Mouse (Mus musculus) liver, postnatal 0 days (tissue): Measurements from ENCODE around the gene Pcnx3. TPM values are rescaled to one million over a fixed set of nuclear protein-coding genes. Genes with fewer than 3 reads are reported as not detected.

Experiments
- ATAC-seq: fragments of 200-750 bp; cut with Nextera tagmentation; 2 replicates; pipeline ENCODE4 v1.8.0; 2017; ENCODE audit warnings: mild to moderate bottlenecking, moderate library complexity
- DNase-seq: peaks from one replicate; pipeline ENCODE4 v3.0.0-alpha.2; 2016
- H3K27ac ChIP-seq: fragments of 300-500 bp; sonication (generic); 2 replicates; pipeline ENCODE4 v1.5.1; 2014; ENCODE audit warnings: antibody characterized with exemption, moderate library complexity, mild to moderate bottlenecking, low read depth
- H3K27me3 ChIP-seq: fragments of 300-500 bp; sonication (generic); 2 replicates; pipeline ENCODE4 v1.6.1; 2014; ENCODE audit warnings: low read length, control low read depth, mixed read lengths; ENCODE audit not compliant: insufficient read depth
- H3K36me3 ChIP-seq: fragments of 300-500 bp; sonication (generic); replicated peaks from 2 replicates; pipeline ENCODE4 v1.6.1; 2014; ENCODE audit warnings: mild to moderate bottlenecking, control low read depth, low read length, moderate library complexity, mixed read lengths; ENCODE audit not compliant: insufficient read depth
- H3K4me1 ChIP-seq: fragments of 300-500 bp; sonication (generic); 2 replicates; pipeline ENCODE4 v1.6.1; 2014; ENCODE audit warnings: antibody characterized with exemption, mild to moderate bottlenecking, control low read depth; ENCODE audit not compliant: insufficient read depth
- H3K4me2 ChIP-seq: fragments of 300-500 bp; sonication (generic); 2 replicates; pipeline ENCODE4 v1.6.1; 2014; ENCODE audit warnings: low read depth, mild to moderate bottlenecking, low read length, moderate library complexity, mixed read lengths
- H3K4me3 ChIP-seq: fragments of 300-500 bp; sonication (generic); 2 replicates; pipeline ENCODE4 v1.5.1; 2014; ENCODE audit warnings: low read depth, low read length
- H3K9ac ChIP-seq: fragments of 300-500 bp; sonication (generic); replicated peaks from 2 replicates; pipeline ENCODE4 v1.6.1; 2014; ENCODE audit warnings: mild to moderate bottlenecking, moderate library complexity
- H3K9me3 ChIP-seq: fragments of 300-500 bp; sonication (generic); 2 replicates; pipeline ENCODE4 v1.6.1; 2016; ENCODE audit warnings: mild to moderate bottlenecking, control low read depth, low read length, mixed read lengths
- CTCF ChIP-seq: sonication (generic); IDR thresholded peaks from 2 replicates; pipeline ENCODE4 v1.5.1; 2016; ENCODE audit warnings: antibody characterized with exemption, low read depth
- EP300 ChIP-seq: IDR thresholded peaks from 2 replicates; pipeline ENCODE4 v1.6.1; 2016; ENCODE audit warnings: antibody characterized with exemption, low read depth, mild to moderate bottlenecking
- whole genome bisulfite sequencing: fragments of 180-500 bp; shearing (Covaris S2); extraction: QIAGEN DNeasy Blood & Tissue Kit; methylation state at CpG from one replicate; pipeline ENCODE4 v1.1.7; 2014; ENCODE audit not compliant: insufficient replicate concordance; 5-methylcytosine and 5-hydroxymethylcytosine counted together
- polyA plus RNA-seq: library from polyadenylated mRNA; unstranded; fragments of >200 nt; fragmentation: Nextera tagmentation; extraction: Ambion mirVana; gene quantifications from 2 replicates; pipeline ENCODE4 v1.2.1, GENCODE M21; 2015

The Pcnx3 gene
- 5.2 and 5.6 TPM in 2 replicates for polyA plus RNA-seq

DNA sequence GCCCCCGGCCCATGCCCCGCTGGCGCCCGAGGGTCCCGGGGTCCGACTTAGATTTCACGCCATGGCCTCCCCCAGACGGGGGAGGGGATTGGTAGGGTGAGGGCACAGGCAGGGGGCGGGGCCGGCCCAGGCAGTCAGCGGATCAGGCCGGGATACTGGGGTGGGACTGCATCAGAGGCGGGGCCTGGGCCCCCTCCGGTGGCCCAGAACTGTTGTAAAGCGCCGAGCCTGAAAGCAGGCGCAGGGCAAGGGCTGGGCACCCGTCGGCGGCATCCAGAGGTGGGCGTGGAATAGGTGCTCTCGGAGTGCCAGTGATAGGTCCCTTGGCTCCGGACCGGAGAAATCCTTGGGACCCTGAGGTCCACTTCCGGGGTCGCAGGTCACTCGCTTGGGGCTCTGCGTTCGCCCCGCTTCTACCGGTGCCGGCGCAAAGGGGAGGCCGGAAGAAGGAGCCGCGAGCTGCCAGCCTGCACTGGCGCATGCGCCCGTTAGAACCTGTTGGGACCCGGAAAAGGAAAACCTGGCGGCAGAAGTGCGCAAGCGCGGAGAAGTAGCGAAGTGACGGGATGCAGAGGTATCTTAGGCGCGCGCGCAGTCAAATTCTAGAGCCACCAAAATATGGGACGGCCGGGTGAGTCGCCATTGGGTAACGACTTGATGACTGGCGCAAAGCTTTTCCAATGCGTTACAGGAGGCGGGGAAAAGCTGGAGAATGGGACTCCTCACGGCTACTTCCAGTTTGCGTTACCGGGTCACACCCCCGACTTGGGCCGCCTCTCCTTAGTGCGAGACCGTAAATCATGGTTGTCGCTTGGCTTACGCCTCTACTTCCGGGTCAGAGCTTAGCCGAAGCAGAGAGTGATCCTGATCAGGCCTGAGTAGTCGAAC is at the start of gene Pcnx3, which contains the start of gene Map3k11:
Gene Pcnx3, minus strand, starts transcription at position 709 of the 888 bp plus-strand sequence.
Gene Map3k11, plus strand, starts transcription at position 543 of the 888 bp plus-strand sequence.
- H3K4me3 ChIP-seq = peak within 1 kb of the TSS; percentile 91
- no peaks in the 10 kb centered on the region for H3K9me3 ChIP-seq
- WGBS = under 1% methylated on average over 69 of the region's 69 CpGs
- H3K4me2 ChIP-seq = peak within 1 kb of the TSS; percentile 100
- H3K4me1 ChIP-seq = peaks cover 41% of the 10 kb centered on the region
- TF ChIP-seq CTCF = peak; percentile 33; the same call in 1 of the 2 replicates
- peak; percentile 47; the same call in 1 of the 2 replicates for TF ChIP-seq EP300
- H3K27ac ChIP-seq = peak within 1 kb of the TSS; percentile 97
- H3K36me3 ChIP-seq = peaks cover 26% of the 10 kb centered on the region
- H3K27me3 ChIP-seq = no peaks in the 10 kb centered on the region
- ATAC-seq = peak; percentile 88
- DNase-seq = peak; percentile 94
- H3K9ac ChIP-seq = peak within 1 kb of the TSS; percentile 76

DNA sequence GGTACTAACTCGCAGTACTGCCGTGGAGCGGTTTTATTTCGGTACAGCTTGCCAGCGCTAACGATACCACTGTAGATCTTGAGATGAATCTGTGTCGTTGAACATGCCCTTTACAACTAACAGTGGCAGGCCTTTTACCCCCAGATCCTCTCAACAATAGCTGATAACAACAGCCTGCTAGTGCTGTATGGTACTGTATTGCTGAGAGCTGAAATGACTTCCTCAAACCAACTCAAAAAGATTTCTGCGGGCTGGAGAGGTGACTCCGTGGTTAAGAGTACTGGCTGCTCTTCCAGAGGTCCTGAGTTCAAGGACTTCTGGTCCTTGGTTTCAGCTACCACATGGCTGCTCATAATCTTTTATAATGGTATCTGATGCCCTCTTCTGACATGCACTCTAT is 45.6 kb upstream of the Pcnx3 start:
- no peak for TF ChIP-seq EP300
- TF ChIP-seq CTCF = no peak
- no peaks in the 10 kb centered on the region for H3K9me3 ChIP-seq
- 65% methylated on average over 9 of the region's 9 CpGs for WGBS
- DNase-seq = no peak
- H3K9ac ChIP-seq = no peak overlapping the region
- no peak for ATAC-seq
- peaks cover 20% of the 10 kb centered on the region for H3K4me1 ChIP-seq
- peaks cover 8% of the 10 kb centered on the region for H3K27me3 ChIP-seq
- no peak overlapping the region for H3K27ac ChIP-seq
- H3K36me3 ChIP-seq = no peaks in the 10 kb centered on the region; the same call in 1 of the 2 replicates
- no peak overlapping the region for H3K4me2 ChIP-seq
- H3K4me3 ChIP-seq = no peak overlapping the region

DNA sequence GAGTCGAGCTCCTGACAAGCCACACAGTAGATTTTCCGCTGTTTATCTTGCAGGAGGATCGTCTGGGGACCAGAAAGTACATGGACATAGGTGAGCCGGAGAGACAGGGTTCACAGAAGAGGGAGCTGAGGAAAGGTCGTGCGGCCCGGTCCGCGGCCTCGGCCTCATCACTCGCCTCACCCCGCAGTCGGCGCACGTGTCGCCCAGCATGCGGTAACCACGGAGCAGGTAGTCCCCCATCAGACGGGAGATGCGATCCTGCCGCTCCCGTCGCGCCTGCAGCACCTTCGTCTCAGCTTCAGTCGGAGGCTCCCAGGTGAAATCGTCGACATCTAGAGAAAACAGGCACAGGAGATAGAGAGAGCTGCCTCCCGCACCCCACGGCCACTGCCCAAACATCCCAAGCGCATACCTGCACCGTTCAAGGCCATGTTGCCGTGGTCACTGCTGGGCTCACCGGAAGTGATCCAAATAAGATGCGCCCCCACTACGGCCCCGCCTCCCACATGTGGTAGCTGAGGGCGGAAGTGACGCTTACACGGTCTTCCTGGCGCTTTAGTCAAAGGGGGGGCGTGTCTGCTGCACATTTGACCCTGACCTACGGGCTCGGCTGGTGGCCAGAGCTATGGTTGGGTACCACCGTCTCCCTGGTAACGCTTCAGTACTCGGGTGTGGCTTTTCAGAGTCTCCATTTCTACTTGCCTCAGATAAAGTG is 42.7 kb upstream of the Pcnx3 start:
- Histone ChIP-seq H3K4me2 (peak overlapping the region; percentile 95), H3K27me3 (peaks cover 1% of the 10 kb centered on the region; the same call in 1 of the 2 replicates), H3K9me3 (no peaks in the 10 kb centered on the region), H3K9ac (peak overlapping the region; percentile 67), H3K36me3 (no peaks in the 10 kb centered on the region; the same call in 1 of the 2 replicates), H3K4me1 (peaks cover 40% of the 10 kb centered on the region), H3K27ac (0 out of 2 replicates have a peak overlapping the region, but pooled peaks have one; percentile 5), H3K4me3 (peak overlapping the region; percentile 62)
- under 1% methylated on average over 47 of the region's 47 CpGs for WGBS
- ATAC-seq = peak; percentile 80
- TF ChIP-seq EP300 (peak; percentile 36; the same call in 1 of the 2 replicates), CTCF (no peak)
- DNase-seq = peak; percentile 93

DNA sequence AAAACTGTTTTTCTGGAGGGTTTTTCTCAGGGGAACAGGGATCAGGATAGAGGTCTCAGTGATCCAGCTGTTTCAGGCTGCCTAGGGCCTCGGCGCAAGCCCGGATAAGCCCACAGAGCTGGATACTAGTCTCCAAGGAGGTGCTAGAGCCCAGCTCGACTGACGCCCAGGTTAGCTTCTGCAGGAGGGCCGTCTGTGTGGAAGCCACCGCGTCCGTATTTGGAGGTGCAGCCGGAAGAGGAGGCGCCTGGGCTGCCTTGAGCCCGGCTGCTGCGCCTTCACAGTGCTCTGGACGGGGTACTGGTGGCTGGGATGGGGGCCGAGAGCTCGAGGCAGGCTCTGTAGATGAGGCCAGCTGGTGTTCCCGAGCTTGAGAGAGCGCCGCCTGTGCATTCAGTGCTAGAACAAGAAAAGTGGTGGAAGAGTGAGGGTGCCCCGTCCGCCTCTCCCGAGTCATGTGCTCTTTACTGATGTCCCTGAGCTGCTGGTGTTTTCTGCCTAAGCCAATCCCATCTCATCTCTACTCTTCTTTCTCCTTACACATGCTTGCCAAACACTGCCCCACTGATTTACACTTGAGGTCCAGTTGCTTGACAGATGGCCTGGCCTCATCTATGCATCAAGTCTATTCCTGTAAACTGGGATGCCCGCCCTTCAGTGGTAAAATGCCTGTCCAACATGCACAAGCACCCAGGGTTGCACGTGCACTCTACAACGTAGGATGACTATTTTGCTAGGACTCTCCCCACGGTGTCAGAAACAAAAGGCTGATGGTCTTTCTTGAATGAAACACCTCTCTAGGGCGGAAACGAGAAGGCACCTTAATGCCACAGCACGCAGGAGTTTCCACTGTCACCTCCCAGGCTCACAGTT is 41.8 kb upstream of the Pcnx3 start:
- H3K4me1 ChIP-seq = peaks cover 40% of the 10 kb centered on the region
- peak overlapping the region; percentile 67 for H3K9ac ChIP-seq
- H3K9me3 ChIP-seq = no peaks in the 10 kb centered on the region
- H3K4me2 ChIP-seq = peak overlapping the region; percentile 95
- no peaks in the 10 kb centered on the region; the same call in 1 of the 2 replicates for H3K36me3 ChIP-seq
- peak overlapping the region; percentile 62 for H3K4me3 ChIP-seq
- 75% methylated on average over 29 of the region's 29 CpGs for WGBS
- ATAC-seq (no peak), DNase-seq (no peak)
- no peaks in the 10 kb centered on the region for H3K27me3 ChIP-seq
- H3K27ac ChIP-seq = no peak overlapping the region
- TF ChIP-seq EP300 (no peak), CTCF (no peak)

DNA sequence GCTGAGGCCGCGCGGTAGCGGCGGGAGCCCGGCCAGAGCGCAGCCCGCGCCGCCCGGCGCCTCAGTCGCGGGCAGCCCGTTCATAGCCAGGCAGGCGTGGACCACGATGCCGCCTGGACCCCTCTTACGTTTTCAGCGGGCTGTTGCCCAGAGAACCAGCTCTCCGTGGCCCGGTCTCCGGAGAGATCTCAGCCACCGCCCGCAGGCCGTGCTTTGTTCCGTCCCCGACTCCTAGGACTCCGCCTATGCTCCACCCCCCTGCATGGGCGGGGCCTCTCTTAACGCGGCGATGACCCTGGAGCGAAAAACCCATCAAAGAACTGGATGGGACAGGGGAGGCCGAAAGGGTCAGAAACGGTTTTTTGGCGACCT is 40.7 kb upstream of the Pcnx3 start, which contains the start of gene Fam89b:
Gene Fam89b, minus strand, starts transcription at position 210 of the 372 bp plus-strand sequence.
- no peaks in the 10 kb centered on the region for H3K27me3 ChIP-seq
- H3K4me3 ChIP-seq = peak within 1 kb of the TSS; percentile 84
- DNase-seq (peak; percentile 93), ATAC-seq (peak; percentile 40)
- peak within 1 kb of the TSS; percentile 91 for H3K4me2 ChIP-seq
- H3K27ac ChIP-seq = peak within 1 kb of the TSS; percentile 92
- TF ChIP-seq CTCF (no peak), EP300 (no peak)
- no peaks in the 10 kb centered on the region for H3K9me3 ChIP-seq
- peak within 1 kb of the TSS; percentile 88 for H3K9ac ChIP-seq
- no peaks in the 10 kb centered on the region; the same call in none of the 2 replicates for H3K36me3 ChIP-seq
- 1% methylated on average over 34 of the region's 37 CpGs for WGBS
- H3K4me1 ChIP-seq = peaks cover 40% of the 10 kb centered on the region
